Mouse (Mus musculus) stomach, embryonic 16.5 days (tissue): ENCODE results near the gene Ckap2l. TPM values are rescaled to one million over a fixed set of nuclear protein-coding genes. Genes with fewer than 3 reads are reported as not detected.

ENCODE experiments used
- ATAC-seq: fragments of 200-750 bp; cut with Nextera tagmentation; 2 replicates; pipeline ENCODE4 v1.8.0; 2017; ENCODE audit warnings: moderate number of reproducible peaks, moderate TSS enrichment; ENCODE audit not compliant: insufficient read depth, low FRiP score
- H3K27ac ChIP-seq: fragments of 300-500 bp; sonication (generic); 2 replicates; pipeline ENCODE4 v1.5.1; 2014; ENCODE audit warnings: low read length
- H3K27me3 ChIP-seq: fragments of 300-500 bp; sonication (generic); 2 replicates; pipeline ENCODE4 v1.6.1; 2014; ENCODE audit warnings: low read length, control low read depth, mixed read lengths; ENCODE audit not compliant: control insufficient read depth, insufficient read depth
- H3K36me3 ChIP-seq: fragments of 300-500 bp; sonication (generic); 2 replicates; pipeline ENCODE4 v1.6.1; 2014; ENCODE audit warnings: low read length; ENCODE audit not compliant: control insufficient read depth, insufficient read depth
- H3K4me1 ChIP-seq: fragments of 300-500 bp; sonication (generic); 2 replicates; pipeline ENCODE4 v1.6.1; 2014; ENCODE audit warnings: low read length, control low read depth, mixed read lengths; ENCODE audit not compliant: control insufficient read depth, insufficient read depth
- H3K4me2 ChIP-seq: fragments of 300-500 bp; sonication (generic); 2 replicates; pipeline ENCODE4 v1.6.1; 2014; ENCODE audit warnings: low read depth, low read length, mixed read lengths
- H3K4me3 ChIP-seq: fragments of 300-500 bp; sonication (generic); replicated peaks from 2 replicates; pipeline ENCODE4 v1.5.1; 2014; ENCODE audit warnings: mild to moderate bottlenecking, low read length
- H3K9ac ChIP-seq: fragments of 300-500 bp; sonication (generic); 2 replicates; pipeline ENCODE4 v1.6.1; 2014; ENCODE audit warnings: low read length
- H3K9me3 ChIP-seq: fragments of 300-500 bp; sonication (generic); replicated peaks from 2 replicates; pipeline ENCODE4 v1.6.1; 2016; ENCODE audit warnings: low read length, control low read depth; ENCODE audit not compliant: control insufficient read depth
- WGBS: fragments of 180-500 bp; shearing (Covaris S2); extraction: QIAGEN DNeasy Blood & Tissue Kit; methylation state at CpG from one replicate; pipeline ENCODE4 v1.1.7; 2014; 5-methylcytosine and 5-hydroxymethylcytosine counted together
- polyA plus RNA-seq: library from polyadenylated mRNA; unstranded; fragments of >200 nt; fragmentation: Nextera tagmentation; extraction: Ambion mirVana; gene quantifications from 2 replicates; pipeline ENCODE4 v1.2.1, GENCODE M21; 2015

The Ckap2l gene
- polyA plus RNA-seq, 1 experiment from 2014 or later: 35.4 TPM

DNA sequence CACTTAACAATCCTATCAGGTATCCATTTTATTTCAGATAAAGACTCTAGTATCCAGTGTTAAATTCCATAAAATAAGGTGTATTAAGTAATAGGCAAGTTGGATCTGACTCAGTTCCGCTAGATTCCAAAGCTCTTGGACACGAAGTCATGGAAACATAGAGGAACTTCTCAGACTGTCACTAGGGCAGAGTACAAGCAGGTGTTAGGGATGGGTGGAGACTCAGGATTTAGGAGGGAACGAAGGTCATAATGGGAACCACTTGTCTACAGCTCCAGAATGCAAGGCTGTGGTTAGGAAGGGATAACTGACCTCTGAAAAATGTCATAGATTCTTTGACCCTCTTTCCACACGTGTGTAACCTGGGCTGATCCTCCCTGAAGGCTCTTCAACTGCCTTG, 72.8 kb downstream of the Ckap2l start:
- H3K4me2 ChIP-seq: no peak overlapping the region
- no peaks in the 10 kb centered on the region for H3K9me3 ChIP-seq
- no peaks in the 10 kb centered on the region for H3K4me1 ChIP-seq
- H3K27ac ChIP-seq: no peak overlapping the region
- H3K4me3 ChIP-seq: no peak overlapping the region
- H3K27me3 ChIP-seq: no peaks in the 10 kb centered on the region
- no peak overlapping the region for H3K9ac ChIP-seq
- 66% methylated on average over 4 of the region's 4 CpGs for WGBS
- no peak for ATAC-seq
- H3K36me3 ChIP-seq: no peaks in the 10 kb centered on the region

- no peaks in the 10 kb centered on the region for H3K4me1 ChIP-seq
- no peak overlapping the region for H3K27ac ChIP-seq
- no peaks in the 10 kb centered on the region for H3K27me3 ChIP-seq
- ATAC-seq: no peak
- no peak overlapping the region for H3K4me3 ChIP-seq
- no peaks in the 10 kb centered on the region for H3K36me3 ChIP-seq
- no peak overlapping the region for H3K9ac ChIP-seq
- no peaks in the 10 kb centered on the region for H3K9me3 ChIP-seq
- H3K4me2 ChIP-seq: no peak overlapping the region
- WGBS: 67% methylated on average over 9 of the region's 9 CpGs
Observed at GRCm38 (mm10) chr2:129221097-129221632, 75.8 kb downstream of the Ckap2l start.

DNA sequence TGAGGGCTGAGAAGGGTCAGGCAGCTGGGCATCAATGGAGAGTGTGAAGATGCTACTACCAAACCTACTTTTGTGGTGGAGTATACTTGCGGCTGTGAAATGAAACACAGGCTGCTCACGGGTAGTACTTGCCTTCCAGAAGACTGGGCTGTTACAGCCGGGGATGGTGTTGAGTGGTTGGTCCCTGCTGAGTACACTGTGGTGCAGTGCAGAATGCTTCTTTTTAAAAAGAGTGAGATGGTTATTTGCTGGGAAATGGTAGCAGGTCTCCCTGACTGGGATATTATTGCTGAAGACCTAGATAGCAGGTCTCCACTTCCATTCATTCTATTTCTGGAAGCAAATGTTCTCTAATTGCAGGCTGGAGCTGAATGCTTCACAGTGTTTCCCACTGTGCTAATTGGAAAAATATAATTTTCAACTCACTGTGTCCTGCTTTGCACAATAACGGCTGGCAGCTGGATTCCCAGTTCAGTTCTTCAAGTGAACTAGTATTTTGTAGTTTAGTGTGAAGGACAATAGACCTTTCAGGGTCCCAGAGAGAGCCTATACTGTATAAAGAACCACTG, 78.4 kb downstream of the Ckap2l start:
- Histone ChIP-seq H3K9me3 (no peaks in the 10 kb centered on the region), H3K36me3 (no peaks in the 10 kb centered on the region), H3K4me1 (no peaks in the 10 kb centered on the region), H3K4me2 (no peak overlapping the region), H3K4me3 (no peak overlapping the region), H3K27ac (no peak overlapping the region), H3K9ac (no peak overlapping the region), H3K27me3 (no peaks in the 10 kb centered on the region)
- no peak for ATAC-seq
- 79% methylated on average over 4 of the region's 4 CpGs for WGBS

Other genes with a start within 250 kb of the Ckap2l start
- 0.06 and 0.10 TPM in 2 replicates for gene Vinac1, start 249.0 kb downstream of the Ckap2l start, polyA plus RNA-seq
- gene Ttl, start 231.3 kb downstream of the Ckap2l start, polyA plus RNA-seq: 12.0 and 13.1 TPM in 2 replicates
- gene Polr1b, start 196.2 kb downstream of the Ckap2l start, polyA plus RNA-seq: 22.1 and 24.6 TPM in 2 replicates
- 21.5 and 22.4 TPM in 2 replicates for gene Chchd5, start 167.5 kb downstream of the Ckap2l start, polyA plus RNA-seq
- 24.8 and 25.9 TPM in 2 replicates for gene Slc20a1, start 98.4 kb downstream of the Ckap2l start, polyA plus RNA-seq
- 0.37 TPM in 2 replicates for gene Il1a, start 12.8 kb upstream of the Ckap2l start, polyA plus RNA-seq
- 0.32 and 0.41 TPM in 2 replicates for gene Il1b, start 73.9 kb upstream of the Ckap2l start, polyA plus RNA-seq
- not detected in 2 replicates for gene F830045P16Rik, start 239.4 kb upstream of the Ckap2l start, polyA plus RNA-seq